Mouse (Mus musculus): ENCODE measurements around the gene Atxn7l1. TPM values are rescaled to one million over a fixed set of nuclear protein-coding genes. Genes with fewer than 3 reads are reported as not detected.
"Not testable (repeated sequence)": the region's sequence is repeated elsewhere in the genome, so short reads cannot be mapped to it uniquely, and the experiment has no call there.

The Atxn7l1 gene
- polyA plus RNA-seq, 1 experiment from 2014 or later, result 11.8 TPM

DNA sequence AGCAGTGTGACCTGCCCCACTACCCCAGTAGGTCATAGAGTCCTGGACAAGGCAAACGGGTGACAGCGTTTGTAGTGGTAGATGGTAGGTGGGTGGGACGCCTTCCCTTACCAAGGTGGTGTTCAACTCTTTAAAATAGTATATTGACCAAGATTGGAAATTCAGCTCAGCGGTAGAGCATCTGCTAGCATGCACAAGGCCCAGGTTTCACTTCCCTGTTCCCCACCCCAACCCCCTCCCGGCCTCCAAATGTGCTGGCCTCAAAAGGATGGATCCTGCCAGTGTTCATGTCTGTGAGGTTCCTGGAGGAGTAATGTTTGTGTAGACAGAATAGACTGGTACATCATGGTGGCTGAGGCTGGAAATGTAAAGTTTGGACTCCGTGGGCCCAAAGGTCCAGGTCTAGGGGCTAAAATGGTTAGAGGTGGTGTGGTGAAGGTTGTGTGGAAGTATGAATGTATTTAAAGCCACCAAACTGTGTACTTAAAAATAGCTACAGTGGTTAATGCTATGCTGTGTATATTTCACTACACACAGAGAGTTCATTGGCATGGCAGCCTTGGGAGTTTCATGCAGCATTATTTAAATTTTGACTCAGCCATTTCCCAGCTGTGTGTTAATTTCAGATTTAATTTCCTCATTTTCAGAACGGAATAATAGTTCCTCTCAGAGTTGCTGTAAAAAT is 9.0 kb downstream of the Atxn7l1 start:
- Histone ChIP-seq H3K36me3 (no peaks in the 10 kb centered on the region), H3K4me3 (no peak overlapping the region), H3K27ac (no peak overlapping the region), H3K4me2 (no peak overlapping the region), H3K27me3 (no peaks in the 10 kb centered on the region), H3K4me1 (no peaks in the 10 kb centered on the region), H3K9me3 (no peaks in the 10 kb centered on the region), H3K9ac (no peak overlapping the region)
- no peak for ATAC-seq (ENCODE audit: borderline replicate concordance, extremely low read depth, low FRiP score, low TSS enrichment)
- 87% methylated on average over 7 of the region's 7 CpGs for WGBS

DNA sequence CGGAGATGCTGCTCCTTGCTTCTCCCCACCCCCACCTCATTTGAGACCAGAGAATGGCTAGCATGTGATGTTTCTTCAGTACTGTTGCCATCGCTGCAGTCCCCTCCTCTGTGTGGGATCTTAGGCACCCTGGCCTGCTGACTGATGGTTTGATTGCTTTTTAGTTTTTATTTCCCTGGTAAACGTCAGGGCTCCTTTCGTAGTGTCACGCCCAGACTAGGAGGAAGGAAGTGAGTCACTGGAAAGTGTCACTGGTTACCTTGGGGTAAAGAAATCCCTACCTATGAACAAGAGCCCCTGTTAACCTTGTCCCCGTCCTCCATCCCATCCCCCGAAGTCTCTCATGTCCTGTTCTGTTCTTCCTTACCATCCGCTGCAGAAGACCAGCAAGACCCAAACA is 10.8 kb downstream of the Atxn7l1 start:
- WGBS, result 70% methylated on average over 8 of the region's 8 CpGs
- no peak overlapping the region for H3K9ac ChIP-seq
- no peak overlapping the region for H3K27ac ChIP-seq
- H3K27me3 ChIP-seq, result no peaks in the 10 kb centered on the region
- no peaks in the 10 kb centered on the region for H3K9me3 ChIP-seq
- no peak overlapping the region for H3K4me3 ChIP-seq
- no peak overlapping the region for H3K4me2 ChIP-seq
- no peaks in the 10 kb centered on the region for H3K36me3 ChIP-seq
- peaks cover 10% of the 10 kb centered on the region for H3K4me1 ChIP-seq
- no peak for ATAC-seq (ENCODE audit: borderline replicate concordance, extremely low read depth, low FRiP score, low TSS enrichment)

DNA sequence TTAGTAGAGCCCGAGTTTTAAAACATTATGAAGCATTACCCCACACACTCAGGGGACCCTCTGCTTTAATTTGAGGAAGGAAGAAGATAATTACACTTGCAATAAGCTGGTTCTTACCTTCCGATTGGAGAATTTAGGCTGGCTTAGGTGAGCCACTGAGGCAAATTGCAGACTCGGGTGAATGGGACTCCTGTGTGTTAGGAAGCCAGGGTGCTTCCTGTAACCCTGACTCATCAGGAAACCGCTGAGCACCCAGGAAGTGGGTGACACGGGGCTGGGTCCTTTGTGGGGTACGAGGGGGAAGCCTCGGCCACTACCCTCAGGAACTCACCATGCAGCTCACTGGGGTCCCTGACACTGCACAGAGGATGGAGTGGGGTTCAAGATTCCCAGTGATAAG is 12.9 kb downstream of the Atxn7l1 start:
- Histone ChIP-seq H3K4me1 (peaks cover 10% of the 10 kb centered on the region), H3K27me3 (no peaks in the 10 kb centered on the region), H3K9ac (no peak overlapping the region), H3K4me2 (no peak overlapping the region), H3K36me3 (no peaks in the 10 kb centered on the region), H3K4me3 (no peak overlapping the region), H3K9me3 (no peaks in the 10 kb centered on the region), H3K27ac (no peak overlapping the region)
- no peak for ATAC-seq (ENCODE audit: borderline replicate concordance, extremely low read depth, low FRiP score, low TSS enrichment)
- WGBS, result 69% methylated on average over 7 of the region's 7 CpGs

DNA sequence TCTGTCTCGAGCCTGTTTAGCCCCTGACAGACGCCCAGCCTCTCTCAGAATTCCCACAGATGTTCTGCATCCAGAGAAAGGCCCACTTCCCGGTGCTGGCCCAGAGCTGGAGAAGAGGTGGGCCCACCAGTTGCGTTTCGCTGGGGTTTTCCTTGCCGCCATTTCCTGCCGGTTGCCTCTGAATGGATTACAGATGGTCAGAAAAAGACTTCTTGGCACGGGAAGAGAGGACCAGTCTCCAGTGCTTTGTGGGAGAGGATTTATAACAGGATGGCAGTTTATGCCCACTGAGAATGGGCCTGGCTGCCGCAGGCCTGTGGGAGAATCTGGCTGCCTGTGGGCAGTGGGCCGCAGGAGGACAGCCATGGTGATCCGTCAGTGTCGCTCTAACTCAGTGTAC is 15.0 kb downstream of the Atxn7l1 start:
- Histone ChIP-seq H3K4me1 (peaks cover 10% of the 10 kb centered on the region), H3K27ac (peak overlapping the region; percentile 67), H3K27me3 (no peaks in the 10 kb centered on the region), H3K4me3 (no peak overlapping the region), H3K36me3 (no peaks in the 10 kb centered on the region), H3K9me3 (no peaks in the 10 kb centered on the region), H3K4me2 (peak overlapping the region; percentile 21; the same call in 1 of the 2 replicates), H3K9ac (peak overlapping the region; percentile 29; the same call in 1 of the 2 replicates)
- WGBS, result 34% methylated on average over 12 of the region's 12 CpGs
- peak; percentile 65; the same call in 1 of the 2 replicates for ATAC-seq (ENCODE audit: borderline replicate concordance, extremely low read depth, low FRiP score, low TSS enrichment)

DNA sequence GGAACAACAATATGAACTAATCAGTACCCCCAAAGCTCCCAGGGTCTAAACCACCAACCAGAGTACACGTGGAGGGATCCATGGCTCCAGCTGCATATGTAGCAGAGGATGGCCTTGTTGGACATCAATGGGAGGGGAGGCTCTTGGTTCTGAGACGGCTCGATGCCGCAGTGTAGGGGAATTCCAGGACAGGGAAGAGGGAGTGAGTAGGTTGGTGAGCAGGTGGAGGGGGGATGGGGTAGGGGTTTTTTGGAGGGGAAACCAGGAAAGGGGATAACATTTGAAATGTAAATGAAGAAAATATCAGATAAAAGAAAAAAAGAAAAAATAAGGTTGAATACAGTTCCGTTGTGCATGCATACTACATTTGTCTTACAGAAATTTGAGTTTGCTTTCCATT is 16.5 kb downstream of the Atxn7l1 start:
- not testable (repeated sequence) for H3K27me3 ChIP-seq; H3K9ac ChIP-seq; H3K9me3 ChIP-seq; H3K4me2 ChIP-seq; H3K27ac ChIP-seq; ATAC-seq (ENCODE audit: borderline replicate concordance, extremely low read depth, low FRiP score, low TSS enrichment); H3K4me3 ChIP-seq; H3K36me3 ChIP-seq
- peaks cover 10% of the 10 kb centered on the region for H3K4me1 ChIP-seq
- WGBS, result 86% methylated on average over 5 of the region's 5 CpGs

DNA sequence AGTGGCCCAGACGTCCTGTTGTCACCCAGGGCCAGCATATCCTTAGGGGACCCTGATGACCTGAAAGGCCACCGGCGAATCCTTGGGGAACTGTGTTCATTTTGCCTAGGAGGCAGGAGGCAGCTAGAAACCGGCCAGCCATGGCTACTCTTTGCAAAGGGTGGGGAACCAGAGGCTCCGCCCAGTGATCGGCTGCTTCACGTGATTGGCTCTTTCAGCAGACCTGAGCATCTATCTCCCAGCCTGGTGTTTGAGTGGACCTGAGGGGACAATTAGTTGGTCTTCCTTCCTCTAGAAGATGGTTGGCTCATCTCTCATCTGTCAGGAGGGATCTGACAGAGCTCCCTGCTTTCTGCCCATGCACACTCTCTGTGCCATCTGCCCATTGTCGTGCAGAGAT is 19.2 kb downstream of the Atxn7l1 start:
- no peak overlapping the region for H3K9ac ChIP-seq
- ATAC-seq (ENCODE audit: borderline replicate concordance, extremely low read depth, low FRiP score, low TSS enrichment), result no peak
- H3K4me1 ChIP-seq, result peaks cover 10% of the 10 kb centered on the region
- no peak overlapping the region for H3K4me2 ChIP-seq
- no peaks in the 10 kb centered on the region for H3K9me3 ChIP-seq
- no peak overlapping the region for H3K4me3 ChIP-seq
- 55% methylated on average over 8 of the region's 8 CpGs for WGBS
- no peak overlapping the region for H3K27ac ChIP-seq
- no peaks in the 10 kb centered on the region for H3K36me3 ChIP-seq
- H3K27me3 ChIP-seq, result no peaks in the 10 kb centered on the region

DNA sequence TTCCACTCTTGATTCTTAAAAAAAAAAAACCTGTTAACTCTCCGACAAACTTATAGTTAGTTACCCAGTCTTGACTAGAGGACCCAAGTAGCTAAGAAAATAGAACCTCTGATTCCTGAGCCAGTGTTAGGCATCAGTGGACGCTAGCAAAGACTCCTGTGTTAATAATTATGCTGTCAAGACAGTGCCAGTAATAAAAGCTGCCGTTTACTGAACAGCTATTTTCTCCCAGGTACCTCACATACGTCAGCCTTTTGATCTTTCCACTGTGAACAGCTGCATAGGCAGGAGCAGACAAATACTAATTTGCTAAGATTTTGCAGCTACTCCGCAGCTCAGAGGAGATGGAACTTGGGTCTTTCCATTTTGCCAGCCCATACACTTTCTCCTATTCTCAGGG is 20.1 kb downstream of the Atxn7l1 start:
- peaks cover 5% of the 10 kb centered on the region for H3K4me1 ChIP-seq
- ATAC-seq (ENCODE audit: borderline replicate concordance, extremely low read depth, low FRiP score, low TSS enrichment), result no peak
- H3K27me3 ChIP-seq, result no peaks in the 10 kb centered on the region
- no peak overlapping the region for H3K4me2 ChIP-seq
- no peak overlapping the region for H3K27ac ChIP-seq
- no peak overlapping the region for H3K4me3 ChIP-seq
- no peaks in the 10 kb centered on the region for H3K9me3 ChIP-seq
- WGBS, result 72% methylated on average over 5 of the region's 5 CpGs
- no peaks in the 10 kb centered on the region for H3K36me3 ChIP-seq
- H3K9ac ChIP-seq, result no peak overlapping the region

DNA sequence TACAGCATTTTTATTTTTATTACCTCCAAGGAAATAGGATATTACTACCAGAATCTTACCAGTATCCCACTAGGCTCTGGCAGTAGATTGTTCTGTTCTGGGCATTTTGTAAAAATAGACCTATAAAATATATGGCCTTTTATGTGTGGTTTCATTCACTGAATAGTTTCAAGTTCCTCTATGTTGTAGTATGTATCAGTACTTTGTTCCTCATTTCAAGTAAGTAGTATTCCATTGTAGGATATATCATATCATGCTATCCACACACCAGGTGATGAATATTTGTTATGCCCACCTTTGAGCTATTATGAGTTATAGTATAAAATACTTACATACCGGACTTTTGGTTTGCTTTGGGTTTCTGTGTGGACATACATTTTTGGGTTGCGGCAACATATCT is 21.0 kb downstream of the Atxn7l1 start:
- ATAC-seq (ENCODE audit: borderline replicate concordance, extremely low read depth, low FRiP score, low TSS enrichment), result no peak
- H3K36me3 ChIP-seq, result no peaks in the 10 kb centered on the region
- no peaks in the 10 kb centered on the region for H3K27me3 ChIP-seq
- H3K4me3 ChIP-seq, result no peak overlapping the region
- no peak overlapping the region for H3K9ac ChIP-seq
- H3K27ac ChIP-seq, result no peak overlapping the region
- H3K9me3 ChIP-seq, result no peaks in the 10 kb centered on the region
- no peak overlapping the region for H3K4me2 ChIP-seq
- H3K4me1 ChIP-seq, result no peaks in the 10 kb centered on the region
- WGBS, result 94% methylated on average over 2 of the region's 2 CpGs

DNA sequence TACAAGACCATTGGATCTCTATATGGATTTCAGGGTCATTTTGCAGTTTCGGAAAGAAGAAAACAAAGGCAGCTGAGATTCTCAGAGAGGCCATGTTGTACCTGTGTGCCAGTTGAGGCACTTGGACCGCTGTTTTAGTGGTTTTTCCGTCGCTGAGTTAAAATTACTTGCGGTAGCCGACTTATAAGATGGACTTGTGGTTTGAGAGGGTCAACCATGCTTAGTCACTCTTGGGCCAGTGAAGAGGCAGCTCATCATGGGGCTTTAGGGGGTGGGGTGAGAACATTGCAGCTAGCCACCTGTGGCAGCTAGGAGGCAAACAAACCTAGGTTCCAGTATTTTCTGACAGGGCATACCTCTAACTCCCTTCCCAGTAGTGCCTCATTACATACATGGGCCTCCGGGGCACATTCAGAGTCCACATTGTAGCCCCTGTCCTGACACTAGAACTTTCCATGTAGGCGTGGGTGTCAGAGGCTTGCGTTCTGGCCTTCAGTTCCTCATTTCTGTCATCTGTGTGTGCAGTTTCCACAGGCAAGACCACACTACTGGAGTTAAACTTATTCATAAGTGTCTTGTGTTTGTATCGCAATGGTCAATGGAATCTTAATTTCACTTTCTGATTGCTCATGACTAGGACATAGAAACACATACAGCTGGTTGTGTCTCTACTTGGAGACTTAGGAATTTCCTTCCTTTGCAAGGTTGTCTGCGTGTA is 22.4 kb downstream of the Atxn7l1 start:
- Histone ChIP-seq H3K4me2 (no peak overlapping the region), H3K27ac (no peak overlapping the region), H3K36me3 (no peaks in the 10 kb centered on the region), H3K4me1 (peaks cover under 1% of the 10 kb centered on the region), H3K9ac (no peak overlapping the region), H3K27me3 (no peaks in the 10 kb centered on the region), H3K9me3 (no peaks in the 10 kb centered on the region), H3K4me3 (no peak overlapping the region)
- WGBS, result 81% methylated on average over 11 of the region's 11 CpGs
- no peak for ATAC-seq (ENCODE audit: borderline replicate concordance, extremely low read depth, low FRiP score, low TSS enrichment)

DNA sequence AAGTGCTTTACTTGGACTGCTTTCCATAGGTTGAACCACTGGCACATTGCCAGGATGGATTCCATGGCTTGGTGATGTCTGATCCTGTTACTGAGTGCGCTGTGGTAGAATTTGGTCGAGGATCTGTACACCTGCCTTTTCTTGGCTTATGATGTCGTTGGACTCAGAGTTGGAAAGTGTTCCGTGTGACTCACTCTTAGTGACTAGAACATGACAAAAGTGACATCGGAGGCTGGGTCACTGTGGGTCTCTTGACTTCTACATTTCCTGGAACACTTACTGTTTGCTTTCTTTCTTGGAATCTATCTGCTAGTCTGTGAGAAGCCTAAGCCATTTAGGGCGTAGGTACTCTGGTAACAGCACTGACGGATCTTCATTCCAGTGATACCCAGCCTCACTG is 23.3 kb downstream of the Atxn7l1 start:
- H3K4me1 ChIP-seq, result peaks cover 9% of the 10 kb centered on the region
- WGBS, result 77% methylated on average over 7 of the region's 7 CpGs
- no peak for ATAC-seq (ENCODE audit: borderline replicate concordance, extremely low read depth, low FRiP score, low TSS enrichment)
- H3K4me3 ChIP-seq, result no peak overlapping the region
- H3K36me3 ChIP-seq, result no peaks in the 10 kb centered on the region
- no peaks in the 10 kb centered on the region for H3K27me3 ChIP-seq
- H3K9me3 ChIP-seq, result no peaks in the 10 kb centered on the region
- no peak overlapping the region for H3K4me2 ChIP-seq
- H3K9ac ChIP-seq, result no peak overlapping the region
- no peak overlapping the region for H3K27ac ChIP-seq

DNA sequence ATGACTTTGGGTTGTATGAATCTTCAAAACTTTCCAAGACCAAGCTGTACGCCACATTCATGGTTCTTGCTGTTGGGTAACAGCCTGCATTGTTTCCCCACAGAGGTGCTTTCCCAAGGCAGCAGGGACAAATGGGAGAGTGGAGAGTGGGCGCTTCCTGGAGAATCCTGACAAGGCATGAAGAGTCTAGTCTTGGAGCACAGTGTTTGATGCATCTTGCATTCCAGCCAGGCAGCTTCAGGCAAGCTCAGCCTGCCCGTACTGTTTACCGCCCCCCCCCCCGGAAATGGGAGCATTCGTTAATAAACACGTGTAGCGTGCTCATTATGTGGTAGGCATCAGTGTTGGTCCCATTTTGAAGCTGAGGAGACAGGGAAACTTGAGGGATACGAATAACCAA is 25.4 kb downstream of the Atxn7l1 start:
- Histone ChIP-seq H3K4me2 (no peak overlapping the region), H3K9me3 (no peaks in the 10 kb centered on the region), H3K4me3 (no peak overlapping the region), H3K9ac (no peak overlapping the region), H3K4me1 (peaks cover 26% of the 10 kb centered on the region), H3K27me3 (no peaks in the 10 kb centered on the region), H3K36me3 (no peaks in the 10 kb centered on the region), H3K27ac (no peak overlapping the region)
- WGBS, result 83% methylated on average over 9 of the region's 9 CpGs
- ATAC-seq (ENCODE audit: borderline replicate concordance, extremely low read depth, low FRiP score, low TSS enrichment), result no peak

DNA sequence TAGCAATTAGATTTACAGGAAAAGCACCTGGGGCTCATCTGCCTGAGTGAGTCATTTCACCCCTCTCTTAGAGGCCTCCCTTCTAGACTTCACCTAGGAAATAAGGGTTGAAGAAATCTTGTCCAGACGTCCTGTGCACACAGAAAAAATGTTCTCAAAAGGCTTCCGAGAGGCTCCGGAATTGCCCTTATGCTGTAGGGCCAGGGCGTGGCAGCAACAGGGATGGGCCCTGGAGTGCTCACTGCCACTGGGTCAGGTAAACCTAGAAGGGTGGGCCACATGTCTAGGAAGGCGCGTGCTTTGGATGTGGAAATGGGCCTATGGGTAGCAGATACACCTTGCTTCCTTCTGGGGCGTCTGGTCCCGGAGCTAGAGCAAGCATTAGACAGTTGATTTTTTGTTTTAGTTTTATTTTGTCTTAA is 26.2 kb downstream of the Atxn7l1 start:
- H3K27me3 ChIP-seq, result no peaks in the 10 kb centered on the region
- no peak for ATAC-seq (ENCODE audit: borderline replicate concordance, extremely low read depth, low FRiP score, low TSS enrichment)
- H3K4me2 ChIP-seq, result no peak overlapping the region
- H3K9ac ChIP-seq, result no peak overlapping the region
- no peak overlapping the region for H3K4me3 ChIP-seq
- no peak overlapping the region for H3K27ac ChIP-seq
- 82% methylated on average over 8 of the region's 8 CpGs for WGBS
- no peaks in the 10 kb centered on the region for H3K9me3 ChIP-seq
- no peaks in the 10 kb centered on the region for H3K36me3 ChIP-seq
- H3K4me1 ChIP-seq, result peaks cover 26% of the 10 kb centered on the region
